Mouse (Mus musculus): ENCODE data around the gene Zbtb21.
"Not testable (repeated sequence)": the region's sequence is repeated elsewhere in the genome, so short reads cannot be mapped to it uniquely, and the experiment has no call there.

- TF ChIP-seq POLR2A, CTCF (IDR thresholded peaks at IDR 0.05; ENCODE audit: extremely low read depth, insufficient read depth, low read length): not testable (repeated sequence)
These were observed 30.1 kb upstream of the Zbtb21 start for GRCm38 (mm10) chr16:97992477-97992876.
